Mouse (Mus musculus) intestine, postnatal 0 days (tissue): ENCODE data around the gene Casp9. TPM values are rescaled to one million over a fixed set of nuclear protein-coding genes. Genes with fewer than 3 reads are reported as not detected.

Source experiments
- ATAC-seq: fragments of 200-750 bp; cut with Nextera tagmentation; 2 replicates; pipeline ENCODE4 v1.8.0; 2017; ENCODE audit warnings: mild to moderate bottlenecking, moderate TSS enrichment, moderate library complexity
- H3K27ac ChIP-seq: fragments of 300-500 bp; sonication (generic); 2 replicates; pipeline ENCODE4 v1.5.1; 2014; ENCODE audit warnings: mild to moderate bottlenecking, low read depth, low read length, moderate library complexity
- H3K27me3 ChIP-seq: fragments of 300-500 bp; sonication (generic); replicated peaks from 2 replicates; pipeline ENCODE4 v1.6.1; 2014; ENCODE audit warnings: low read length, mixed read lengths; ENCODE audit not compliant: control insufficient read depth, insufficient read depth
- H3K36me3 ChIP-seq: fragments of 300-500 bp; sonication (generic); 2 replicates; pipeline ENCODE4 v1.6.1; 2014; ENCODE audit warnings: mild to moderate bottlenecking, moderate library complexity; ENCODE audit not compliant: control insufficient read depth, insufficient read depth
- H3K4me1 ChIP-seq: fragments of 300-500 bp; sonication (generic); replicated peaks from 2 replicates; pipeline ENCODE4 v1.6.1; 2014; ENCODE audit warnings: antibody characterized with exemption, low read length, mixed read lengths; ENCODE audit not compliant: control insufficient read depth, insufficient read depth
- H3K4me2 ChIP-seq: fragments of 300-500 bp; sonication (generic); replicated peaks from 2 replicates; pipeline ENCODE4 v1.6.1; 2014; ENCODE audit warnings: low read depth, mild to moderate bottlenecking, moderate library complexity
- H3K4me3 ChIP-seq: fragments of 300-500 bp; sonication (generic); 2 replicates; pipeline ENCODE4 v1.5.1; 2014; ENCODE audit warnings: low read depth, low read length
- H3K9ac ChIP-seq: fragments of 300-500 bp; sonication (generic); 2 replicates; pipeline ENCODE4 v1.6.1; 2014; ENCODE audit warnings: mild to moderate bottlenecking, low read depth, low read length
- H3K9me3 ChIP-seq: fragments of 300-500 bp; sonication (generic); 2 replicates; pipeline ENCODE4 v1.6.1; 2016; ENCODE audit warnings: mixed run types; ENCODE audit not compliant: control insufficient read depth
- CTCF ChIP-seq: sonication (generic); IDR thresholded peaks from 2 replicates; pipeline ENCODE4 v1.5.1; 2016; ENCODE audit warnings: low read depth, mild to moderate bottlenecking, control low read depth, antibody characterized with exemption, moderate library complexity
- WGBS: fragments of 180-500 bp; shearing (Covaris S2); extraction: QIAGEN DNeasy Blood & Tissue Kit; methylation state at CpG from one replicate; pipeline ENCODE4 v1.1.7; 2014; 5-methylcytosine and 5-hydroxymethylcytosine counted together
- polyA plus RNA-seq: library from polyadenylated mRNA; unstranded; fragments of >200 nt; fragmentation: Nextera tagmentation; extraction: Ambion mirVana; gene quantifications from 2 replicates; pipeline ENCODE4 v1.2.1, GENCODE M21; 2015

The Casp9 gene
- polyA plus RNA-seq, 1 experiment from 2014 or later = 13.4 TPM

DNA sequence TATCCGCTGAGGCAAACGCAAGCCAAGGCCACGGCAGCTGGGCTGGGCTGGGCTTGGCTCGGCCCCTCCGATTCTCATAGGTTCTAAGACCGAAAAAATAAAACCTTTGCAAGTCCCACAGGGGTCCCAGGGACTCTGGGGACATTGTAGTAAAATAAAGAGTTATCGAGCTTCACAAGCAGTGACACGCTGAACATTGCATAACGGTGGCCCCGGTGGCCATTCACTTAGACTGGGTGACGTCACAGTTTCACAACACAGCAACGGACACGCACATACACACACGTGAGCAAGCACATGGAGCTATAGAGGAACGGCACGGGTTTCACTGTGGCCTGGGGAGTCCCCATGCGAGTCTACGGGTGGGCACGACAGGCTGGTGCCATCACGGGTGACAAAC lies 65.1 kb downstream of the Casp9 start:
- Histone ChIP-seq H3K4me3 (no peak overlapping the region), H3K9me3 (no peaks in the 10 kb centered on the region), H3K4me2 (no peak overlapping the region), H3K36me3 (peaks cover 28% of the 10 kb centered on the region), H3K4me1 (no peaks in the 10 kb centered on the region), H3K27ac (no peak overlapping the region), H3K27me3 (no peaks in the 10 kb centered on the region), H3K9ac (no peak overlapping the region)
- ATAC-seq = no peak
- no peak for TF ChIP-seq CTCF
- WGBS = 64% methylated on average over 20 of the region's 20 CpGs

GRCm38 (mm10) chr4:141859351-141859750 lies 65.9 kb downstream of the Casp9 start:
- Histone ChIP-seq H3K27ac (no peak overlapping the region), H3K4me2 (no peak overlapping the region), H3K36me3 (peaks cover 28% of the 10 kb centered on the region), H3K4me1 (no peaks in the 10 kb centered on the region), H3K27me3 (no peaks in the 10 kb centered on the region), H3K4me3 (no peak overlapping the region), H3K9ac (no peak overlapping the region), H3K9me3 (no peaks in the 10 kb centered on the region)
- TF ChIP-seq CTCF = no peak
- WGBS = 92% methylated on average over 14 of the region's 14 CpGs
- ATAC-seq = no peak

DNA sequence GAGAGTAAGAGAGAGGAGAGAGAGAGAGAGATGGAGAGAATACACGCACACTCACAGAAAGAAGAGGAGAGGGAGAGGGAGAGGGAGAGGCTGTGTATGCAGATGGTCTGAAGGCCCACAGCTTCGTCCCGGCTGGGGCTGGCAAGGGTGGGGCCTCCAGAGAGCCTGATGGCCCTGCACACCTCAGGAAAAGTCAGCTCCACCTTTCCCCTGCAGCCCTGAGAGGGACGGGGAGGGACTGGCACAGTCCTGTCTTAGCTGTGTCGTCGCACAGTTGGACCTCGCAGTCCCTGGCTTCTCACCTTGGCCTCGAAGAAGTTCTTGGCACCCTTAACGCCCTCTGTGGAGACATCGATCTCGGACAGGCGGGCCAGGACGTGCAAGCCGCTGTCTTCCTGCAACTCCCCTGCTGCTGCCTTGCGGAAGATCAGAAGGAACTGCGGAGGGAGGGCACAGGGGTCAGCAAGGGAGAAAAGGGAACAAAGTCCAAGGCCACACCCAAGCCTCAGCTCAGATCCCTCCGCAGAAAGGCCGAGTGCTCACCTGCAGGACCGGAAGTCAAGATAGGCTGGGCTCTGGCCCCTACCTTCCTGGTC lies 66.9 kb downstream of the Casp9 start:
- no peaks in the 10 kb centered on the region for H3K27me3 ChIP-seq
- H3K4me3 ChIP-seq = no peak overlapping the region
- H3K9ac ChIP-seq = no peak overlapping the region
- no peaks in the 10 kb centered on the region for H3K9me3 ChIP-seq
- H3K36me3 ChIP-seq = peaks cover 28% of the 10 kb centered on the region
- 44% methylated on average over 19 of the region's 19 CpGs for WGBS
- peak; percentile 51 for ATAC-seq
- no peak for TF ChIP-seq CTCF
- peak overlapping the region; percentile 30; the same call in 1 of the 2 replicates for H3K27ac ChIP-seq
- H3K4me1 ChIP-seq = peaks cover 4% of the 10 kb centered on the region; the same call in 1 of the 2 replicates
- peak overlapping the region; percentile 25; the same call in 1 of the 2 replicates for H3K4me2 ChIP-seq

GRCm38 (mm10) chr4:141861591-141862295 lies 68.3 kb downstream of the Casp9 start:
- no peak for TF ChIP-seq CTCF

DNA sequence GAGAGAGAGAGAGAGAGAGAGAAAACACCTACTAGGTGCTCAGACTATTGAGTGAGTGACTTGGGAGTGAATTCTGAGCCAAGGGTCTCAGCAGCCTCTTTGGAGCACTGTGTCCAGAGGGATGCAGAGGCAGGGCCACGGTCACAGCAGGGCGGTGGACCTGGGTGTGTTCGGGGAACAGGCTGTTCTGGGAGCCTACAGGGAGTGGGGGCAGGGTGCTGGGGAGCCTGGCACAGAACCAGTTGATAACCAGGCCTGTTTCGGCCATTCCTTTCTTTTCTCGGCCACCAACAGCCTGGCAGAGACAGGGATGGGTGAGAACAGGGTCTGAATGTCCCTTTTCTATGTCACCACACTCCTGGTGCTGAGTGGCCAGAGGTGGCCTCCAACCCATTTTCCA lies 69.5 kb downstream of the Casp9 start:
- WGBS = 56% methylated on average over 5 of the region's 5 CpGs
- no peak for ATAC-seq
- Histone ChIP-seq H3K4me1 (peaks cover 12% of the 10 kb centered on the region; the same call in 1 of the 2 replicates), H3K27me3 (no peaks in the 10 kb centered on the region), H3K4me2 (no peak overlapping the region), H3K4me3 (no peak overlapping the region), H3K9ac (no peak overlapping the region), H3K36me3 (peaks cover 28% of the 10 kb centered on the region), H3K27ac (peak overlapping the region; percentile 55), H3K9me3 (no peaks in the 10 kb centered on the region)
- TF ChIP-seq CTCF = no peak

More at GRCm38 (mm10) chr4:141861591-141862295, 68.3 kb downstream of the Casp9 start:
- no peaks in the 10 kb centered on the region for H3K27me3 ChIP-seq
- peaks cover 28% of the 10 kb centered on the region for H3K36me3 ChIP-seq
- ATAC-seq = peak; percentile 46
- no peak overlapping the region for H3K4me3 ChIP-seq
- H3K9ac ChIP-seq = no peak overlapping the region
- 64% methylated on average over 17 of the region's 17 CpGs for WGBS
- H3K27ac ChIP-seq = peak overlapping the region; percentile 30
- no peaks in the 10 kb centered on the region for H3K9me3 ChIP-seq
- no peak overlapping the region for H3K4me2 ChIP-seq
- peaks cover 8% of the 10 kb centered on the region; the same call in 1 of the 2 replicates for H3K4me1 ChIP-seq

- WGBS = 76% methylated on average over 7 of the region's 7 CpGs
- no peak for ATAC-seq
- no peaks in the 10 kb centered on the region for H3K27me3 ChIP-seq
- peaks cover 12% of the 10 kb centered on the region; the same call in 1 of the 2 replicates for H3K4me1 ChIP-seq
- H3K9ac ChIP-seq = no peak overlapping the region
- H3K4me2 ChIP-seq = no peak overlapping the region
- no peak overlapping the region for H3K4me3 ChIP-seq
- no peaks in the 10 kb centered on the region for H3K9me3 ChIP-seq
- peak overlapping the region; percentile 55 for H3K27ac ChIP-seq
- H3K36me3 ChIP-seq = peaks cover 31% of the 10 kb centered on the region
- TF ChIP-seq CTCF = no peak
Measured at GRCm38 (mm10) chr4:141863726-141864280, 70.4 kb downstream of the Casp9 start.
